Mouse (Mus musculus) hindbrain, embryonic 15.5 days (tissue): ENCODE results near the gene Vtcn1. TPM values are rescaled to one million over a fixed set of nuclear protein-coding genes. Genes with fewer than 3 reads are reported as not detected.

Source experiments
- ATAC-seq: fragments of 200-750 bp; cut with Nextera tagmentation; 2 replicates; pipeline ENCODE4 v1.8.0; 2017; ENCODE audit warnings: low read depth, moderate number of reproducible peaks, moderate TSS enrichment; ENCODE audit not compliant: low FRiP score
- H3K27ac ChIP-seq: fragments of 300-500 bp; sonication (generic); replicated peaks from 2 replicates; pipeline ENCODE4 v1.5.1; 2015; ENCODE audit warnings: mild to moderate bottlenecking, inconsistent platforms
- H3K27me3 ChIP-seq: fragments of 300-500 bp; sonication (generic); 2 replicates; pipeline ENCODE4 v1.6.1; 2015; ENCODE audit warnings: control low read depth, inconsistent platforms
- H3K36me3 ChIP-seq: fragments of 300-500 bp; sonication (generic); 2 replicates; pipeline ENCODE4 v1.6.1; 2015; ENCODE audit warnings: control low read depth, inconsistent platforms
- H3K4me1 ChIP-seq: fragments of 300-500 bp; sonication (generic); replicated peaks from 2 replicates; pipeline ENCODE4 v1.6.1; 2015; ENCODE audit warnings: control low read depth, inconsistent platforms
- H3K4me2 ChIP-seq: fragments of 300-500 bp; sonication (generic); 2 replicates; pipeline ENCODE4 v1.6.1; 2015; ENCODE audit warnings: moderate library complexity, mild to moderate bottlenecking, inconsistent platforms
- H3K4me3 ChIP-seq: fragments of 300-500 bp; sonication (generic); 2 replicates; pipeline ENCODE4 v1.5.1; 2015; ENCODE audit warnings: mild to moderate bottlenecking, inconsistent platforms
- H3K9ac ChIP-seq: fragments of 300-500 bp; sonication (generic); 2 replicates; pipeline ENCODE4 v1.6.1; 2015; ENCODE audit warnings: inconsistent platforms
- H3K9me3 ChIP-seq: fragments of 300-500 bp; sonication (generic); 2 replicates; pipeline ENCODE4 v1.6.1; 2016; ENCODE audit warnings: control low read depth, inconsistent platforms
- WGBS: fragments of 180-500 bp; shearing (Covaris S2); methylation state at CpG from one replicate; pipeline ENCODE4 v1.1.7; 2015; 5-methylcytosine and 5-hydroxymethylcytosine counted together
- polyA plus RNA-seq: library from polyadenylated mRNA; unstranded; fragments of >200 nt; fragmentation: Nextera tagmentation; extraction: Ambion mirVana; gene quantifications from 2 replicates; pipeline ENCODE4 v1.2.1, GENCODE M21; 2015

Vtcn1 gene
- not detected in 2 replicates for polyA plus RNA-seq

DNA sequence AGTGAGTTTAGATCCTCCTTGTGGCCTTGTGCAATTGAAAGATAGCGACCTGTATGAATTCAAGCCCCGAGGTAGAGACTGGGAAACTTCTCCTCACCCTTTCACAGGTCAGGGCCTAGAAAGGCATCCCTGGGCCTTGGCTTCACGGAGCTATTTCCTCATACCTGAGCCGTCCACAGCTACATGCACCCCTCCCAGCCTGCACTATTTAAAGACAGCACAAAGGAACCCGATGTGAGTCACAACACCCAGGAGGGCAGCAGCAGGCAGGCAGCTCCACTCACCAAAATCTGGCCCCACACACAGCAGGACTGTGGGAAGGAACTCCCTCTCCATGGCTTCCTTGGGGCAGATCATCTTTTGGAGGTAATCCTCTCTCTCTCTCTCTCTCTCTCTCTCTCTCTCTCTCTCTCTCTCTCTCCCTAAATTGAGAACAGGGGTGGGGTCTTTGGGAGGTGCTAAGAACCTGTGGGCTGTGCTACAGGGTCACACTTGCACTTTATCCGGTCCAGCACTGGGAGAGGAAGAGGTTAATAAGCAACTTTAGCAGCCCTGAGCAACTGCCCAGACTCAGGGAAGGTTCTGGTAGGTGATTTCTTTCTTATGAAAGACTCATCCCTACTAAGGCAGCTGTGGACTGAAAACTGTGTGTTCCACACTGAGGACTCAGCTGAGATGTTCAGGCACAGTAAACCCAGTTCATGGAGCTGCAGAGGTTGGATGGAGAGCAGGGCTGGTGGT is at the start of gene Vtcn1:
Gene Vtcn1 (plus strand): TSS at position 235 of the 741 bp plus-strand sequence.
- no peaks in the 10 kb centered on the region for H3K9me3 ChIP-seq
- 59% methylated on average over 6 of the region's 6 CpGs for WGBS

DNA sequence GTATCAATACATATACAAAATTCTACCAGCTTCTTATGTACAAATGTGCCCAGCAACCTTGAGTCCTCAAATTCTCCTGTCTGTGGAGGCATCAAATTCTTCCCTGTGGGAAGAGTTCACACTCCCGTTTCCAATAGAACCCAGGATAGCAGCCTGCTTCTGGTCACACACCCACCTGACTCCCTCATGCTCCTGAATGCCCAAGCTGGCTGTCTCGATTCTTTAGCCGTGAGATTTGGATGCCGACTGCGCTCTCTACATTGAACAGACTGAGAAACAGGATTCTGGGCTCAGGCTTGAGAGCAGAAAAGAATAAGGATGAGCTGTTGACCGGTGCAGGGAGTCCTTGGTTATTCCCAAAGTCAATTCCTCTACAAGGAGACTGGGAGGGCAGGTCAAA is 48.3 kb upstream of the Vtcn1 start:
- ATAC-seq = no peak

More for the DNA sequence above, at the start of gene Vtcn1:
- no peak for ATAC-seq
- Histone ChIP-seq H3K4me1 (peaks cover 7% of the 10 kb centered on the region), H3K4me3 (no peak within 1 kb of the TSS), H3K9ac (no peak within 1 kb of the TSS), H3K27me3 (no peaks in the 10 kb centered on the region), H3K36me3 (no peaks in the 10 kb centered on the region), H3K27ac (no peak within 1 kb of the TSS), H3K4me2 (no peak within 1 kb of the TSS)

DNA sequence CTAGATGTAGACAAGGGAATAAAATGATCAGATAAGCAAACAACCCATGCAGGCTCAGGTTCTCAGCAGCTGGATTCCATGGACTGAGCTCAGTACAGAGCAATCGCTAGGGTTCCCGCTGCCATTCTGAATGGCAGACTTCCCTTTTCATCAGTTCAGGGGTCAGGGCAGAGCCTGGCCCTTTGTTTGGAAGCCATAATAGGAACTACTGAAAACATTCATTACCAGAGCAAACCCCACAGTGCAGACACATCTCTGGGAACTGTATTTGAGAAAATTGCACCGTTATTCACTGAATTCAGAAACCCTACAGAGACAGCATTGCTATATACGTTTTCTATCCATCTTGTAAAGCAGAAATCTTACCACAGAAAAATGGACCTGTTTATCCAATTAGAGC is 47.7 kb upstream of the Vtcn1 start:
- ATAC-seq = no peak
- H3K4me2 ChIP-seq = no peak overlapping the region

More for the DNA sequence above, 48.3 kb upstream of the Vtcn1 start:
- Histone ChIP-seq H3K27me3 (no peaks in the 10 kb centered on the region), H3K4me2 (no peak overlapping the region), H3K36me3 (no peaks in the 10 kb centered on the region), H3K9me3 (no peaks in the 10 kb centered on the region), H3K27ac (no peak overlapping the region), H3K9ac (no peak overlapping the region), H3K4me3 (no peak overlapping the region), H3K4me1 (no peaks in the 10 kb centered on the region)
- 84% methylated on average over 6 of the region's 6 CpGs for WGBS

DNA sequence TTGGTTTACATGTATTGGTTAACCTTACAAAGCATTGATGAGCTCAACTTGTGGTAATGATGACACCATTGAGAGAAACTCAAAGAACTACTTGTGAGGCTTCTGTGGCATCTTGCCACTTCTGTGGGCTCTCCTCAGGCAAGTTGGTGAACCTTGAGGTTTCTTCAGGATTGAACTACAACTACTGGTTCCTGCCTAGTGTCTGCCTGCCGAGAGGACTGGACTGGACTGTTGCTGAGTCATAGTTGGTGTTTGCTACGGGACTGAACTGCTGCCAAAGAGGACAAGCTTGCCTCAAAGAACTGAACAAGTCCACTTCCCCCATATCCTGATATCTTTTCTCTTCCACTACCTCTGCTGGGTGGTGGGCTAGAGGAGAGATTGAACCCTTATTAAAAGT is 39.2 kb upstream of the Vtcn1 start:
- Histone ChIP-seq H3K27ac (no peak overlapping the region), H3K27me3 (no peaks in the 10 kb centered on the region), H3K9ac (no peak overlapping the region), H3K4me1 (no peaks in the 10 kb centered on the region), H3K36me3 (no peaks in the 10 kb centered on the region), H3K4me3 (no peak overlapping the region), H3K9me3 (no peaks in the 10 kb centered on the region), H3K4me2 (no peak overlapping the region)
- 84% methylated on average over 2 of the region's 2 CpGs for whole genome bisulfite sequencing
- ATAC-seq = no peak

More for the DNA sequence above, 47.7 kb upstream of the Vtcn1 start:
- no peak overlapping the region for H3K27ac ChIP-seq
- H3K9me3 ChIP-seq = no peaks in the 10 kb centered on the region
- no peaks in the 10 kb centered on the region for H3K4me1 ChIP-seq
- WGBS = 15% methylated on average over 4 of the region's 4 CpGs
- no peaks in the 10 kb centered on the region for H3K27me3 ChIP-seq
- no peak overlapping the region for H3K9ac ChIP-seq
- H3K36me3 ChIP-seq = no peaks in the 10 kb centered on the region
- no peak overlapping the region for H3K4me3 ChIP-seq

DNA sequence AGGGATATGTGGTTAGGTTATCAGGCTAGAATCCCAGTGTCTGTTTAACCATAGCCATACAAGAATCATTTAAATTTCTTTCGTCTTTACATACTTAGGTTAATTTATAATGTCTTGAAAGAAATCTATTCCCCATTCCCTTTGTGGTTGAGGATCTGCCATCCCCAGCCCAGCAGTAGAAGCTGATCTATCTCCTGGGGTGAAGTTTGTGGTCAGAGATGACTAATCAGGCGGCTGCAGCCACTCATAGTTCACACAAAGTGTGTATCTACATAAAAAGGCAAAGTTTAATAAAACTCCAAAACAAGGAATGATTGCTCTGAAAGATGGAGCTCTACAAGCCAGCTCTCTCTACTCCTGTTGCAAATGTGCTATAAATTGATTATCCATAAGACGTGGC is 33.6 kb upstream of the Vtcn1 start:
- Histone ChIP-seq H3K27ac (no peak overlapping the region), H3K27me3 (no peaks in the 10 kb centered on the region), H3K4me1 (no peaks in the 10 kb centered on the region), H3K4me3 (no peak overlapping the region), H3K36me3 (no peaks in the 10 kb centered on the region), H3K9ac (no peak overlapping the region), H3K4me2 (no peak overlapping the region), H3K9me3 (no peaks in the 10 kb centered on the region)
- ATAC-seq = no peak
- 86% methylated on average over 3 of the region's 3 CpGs for WGBS

DNA sequence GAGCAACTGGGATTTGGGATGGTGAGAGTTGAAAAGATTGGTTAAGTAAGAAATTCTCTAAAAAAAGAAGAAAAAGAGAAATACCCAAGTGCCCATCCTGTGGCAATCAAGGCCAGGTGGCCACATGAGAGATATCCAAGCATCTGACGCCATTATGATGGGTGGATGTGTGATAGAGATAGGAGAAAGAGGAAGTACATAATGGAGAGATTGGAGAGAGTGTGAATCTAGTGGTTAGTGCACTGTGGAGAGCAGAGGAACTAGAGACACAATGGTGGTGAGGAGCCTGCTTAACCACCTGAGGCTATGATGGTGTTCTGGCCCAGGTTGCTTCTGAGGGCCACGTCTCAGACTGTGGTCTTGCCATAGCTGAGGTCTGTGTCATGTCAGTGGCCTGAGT is 31.9 kb upstream of the Vtcn1 start:
- ATAC-seq = no peak
- no peaks in the 10 kb centered on the region for H3K27me3 ChIP-seq
- H3K27ac ChIP-seq = no peak overlapping the region
- H3K4me1 ChIP-seq = no peaks in the 10 kb centered on the region
- H3K9me3 ChIP-seq = no peaks in the 10 kb centered on the region
- no peak overlapping the region for H3K4me2 ChIP-seq
- H3K36me3 ChIP-seq = no peaks in the 10 kb centered on the region
- 87% methylated on average over 2 of the region's 2 CpGs for WGBS
- no peak overlapping the region for H3K4me3 ChIP-seq
- H3K9ac ChIP-seq = no peak overlapping the region

DNA sequence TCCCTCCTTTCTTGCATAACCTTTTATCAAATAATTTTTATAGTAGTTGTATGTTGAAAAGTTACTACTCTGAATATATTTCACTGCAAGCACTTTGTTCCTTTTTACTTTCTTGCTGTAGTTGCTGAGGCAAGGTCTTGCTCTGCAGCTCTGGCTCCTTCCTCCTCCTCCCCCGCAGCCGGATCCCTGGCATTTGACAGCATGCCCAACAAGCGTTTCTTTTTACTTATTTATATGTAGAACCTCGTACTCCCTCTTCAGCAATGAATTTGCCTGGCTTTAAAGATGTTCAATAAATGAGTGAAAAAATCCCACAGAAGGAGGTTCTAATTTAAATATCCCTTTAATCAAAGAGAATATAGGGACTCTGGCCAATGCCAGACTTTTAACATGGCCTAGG is 28.7 kb upstream of the Vtcn1 start:
- no peaks in the 10 kb centered on the region for H3K27me3 ChIP-seq
- no peaks in the 10 kb centered on the region for H3K4me1 ChIP-seq
- no peak overlapping the region for H3K4me2 ChIP-seq
- no peaks in the 10 kb centered on the region for H3K36me3 ChIP-seq
- H3K27ac ChIP-seq = no peak overlapping the region
- WGBS = 67% methylated on average over 4 of the region's 4 CpGs
- no peak overlapping the region for H3K4me3 ChIP-seq
- H3K9ac ChIP-seq = no peak overlapping the region
- H3K9me3 ChIP-seq = no peaks in the 10 kb centered on the region
- ATAC-seq = no peak

DNA sequence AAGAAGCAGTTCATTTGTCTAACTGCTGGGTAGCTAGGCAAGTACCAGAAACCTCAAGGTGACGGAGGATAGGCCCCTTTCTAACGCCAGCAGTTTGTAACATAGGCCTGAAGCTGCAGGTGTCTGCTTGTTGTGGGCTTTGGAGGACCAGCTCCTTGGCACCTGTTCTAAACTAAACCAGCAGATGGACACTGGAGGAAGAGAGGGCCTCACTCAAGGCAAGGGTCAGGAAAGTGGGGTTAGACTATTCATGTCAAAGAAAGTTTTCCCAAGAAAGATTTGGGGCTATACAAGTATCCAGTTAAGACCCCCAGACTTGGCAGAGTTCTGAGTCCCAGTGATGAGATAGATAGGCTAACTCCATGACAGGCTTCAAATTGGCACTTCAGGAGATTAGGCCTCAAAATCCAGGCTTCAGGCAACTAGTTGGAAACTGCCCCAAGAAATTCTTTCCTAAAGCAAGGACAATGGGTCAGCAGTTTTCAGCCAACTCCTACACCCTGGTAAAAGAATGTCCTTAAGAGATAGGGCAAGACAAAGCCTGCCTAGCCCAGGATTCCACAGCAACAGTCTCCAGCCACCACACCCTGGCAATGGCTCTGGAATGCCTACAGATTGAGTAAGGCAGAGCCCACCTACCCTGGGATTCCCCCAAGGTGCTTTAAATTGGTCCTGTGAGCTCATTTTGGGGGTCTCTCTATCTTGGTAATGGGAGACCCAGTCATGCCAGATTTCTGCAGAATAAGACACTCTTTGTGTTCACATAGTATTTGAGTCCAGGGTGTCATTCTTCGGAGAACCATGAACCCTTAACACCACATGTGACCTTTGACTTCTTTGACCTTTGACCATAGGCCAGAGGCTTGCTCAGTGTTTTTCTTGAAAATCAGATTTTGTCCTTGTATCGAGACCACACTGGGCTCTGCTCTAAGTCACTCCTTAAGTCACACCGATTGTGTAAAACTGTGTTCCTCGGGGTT is 27.8 kb upstream of the Vtcn1 start:
- ATAC-seq = no peak
- Histone ChIP-seq H3K9me3 (no peaks in the 10 kb centered on the region), H3K27me3 (no peaks in the 10 kb centered on the region), H3K36me3 (no peaks in the 10 kb centered on the region), H3K4me1 (no peaks in the 10 kb centered on the region), H3K4me2 (no peak overlapping the region), H3K4me3 (no peak overlapping the region), H3K9ac (no peak overlapping the region), H3K27ac (no peak overlapping the region)
- WGBS = 77% methylated on average over 6 of the region's 6 CpGs

DNA sequence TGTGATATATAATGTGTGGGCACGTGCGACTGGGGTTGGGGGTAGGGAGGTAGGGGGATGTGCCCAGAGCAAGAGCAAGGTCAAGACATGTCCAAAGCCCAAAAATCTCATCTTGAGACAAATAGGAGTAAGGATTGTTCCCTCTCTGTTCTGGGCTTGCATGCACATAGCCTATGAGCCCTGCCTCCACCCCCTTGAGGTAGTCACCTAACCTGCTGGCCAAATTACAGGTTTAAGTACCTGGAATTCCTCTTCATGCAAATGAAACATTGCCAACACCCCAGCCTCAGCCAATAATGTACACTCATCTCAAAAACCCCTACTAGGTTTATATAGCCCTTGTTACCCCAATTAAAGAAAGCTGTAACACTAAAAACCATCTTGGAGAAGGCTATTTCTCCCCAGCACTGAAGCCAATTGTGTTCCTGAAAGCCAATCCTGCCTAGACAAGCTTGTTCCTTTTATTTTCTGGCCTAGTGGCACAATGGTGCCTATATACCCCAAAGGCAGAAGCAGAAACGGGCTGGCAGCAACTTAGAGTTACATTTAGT is 26.3 kb upstream of the Vtcn1 start:
- Histone ChIP-seq H3K4me2 (no peak overlapping the region), H3K36me3 (no peaks in the 10 kb centered on the region), H3K9me3 (no peaks in the 10 kb centered on the region), H3K4me1 (no peaks in the 10 kb centered on the region), H3K27me3 (no peaks in the 10 kb centered on the region), H3K9ac (no peak overlapping the region), H3K27ac (no peak overlapping the region), H3K4me3 (no peak overlapping the region)
- 90% methylated on average over 3 of the region's 3 CpGs for WGBS
- ATAC-seq = no peak

DNA sequence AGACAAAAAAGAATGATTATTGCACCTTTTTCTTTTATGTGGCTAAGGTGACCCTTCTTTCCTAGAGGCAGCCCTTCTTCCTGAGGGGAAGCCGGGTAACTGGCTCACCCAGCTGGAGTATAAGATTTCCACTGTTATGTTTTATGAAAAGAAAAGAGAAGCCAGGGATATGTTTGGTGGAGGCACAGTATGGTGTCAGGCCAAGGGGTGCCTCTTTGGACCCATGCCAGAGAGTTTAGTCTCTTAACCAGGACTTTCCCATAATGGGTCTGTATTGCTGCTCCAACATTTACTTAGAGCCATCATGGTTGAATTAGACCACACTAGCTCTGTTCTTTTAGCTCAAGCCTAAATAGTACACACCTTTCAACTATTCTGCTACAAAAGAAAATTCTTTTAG is 20.3 kb upstream of the Vtcn1 start:
- no peak overlapping the region for H3K4me2 ChIP-seq
- no peak overlapping the region for H3K4me3 ChIP-seq
- no peaks in the 10 kb centered on the region for H3K27me3 ChIP-seq
- no peak for ATAC-seq
- H3K36me3 ChIP-seq = no peaks in the 10 kb centered on the region
- H3K4me1 ChIP-seq = no peaks in the 10 kb centered on the region; the same call in 1 of the 2 replicates
- WGBS = 67% methylated on average over 1 of the region's 1 CpGs
- no peak overlapping the region for H3K9ac ChIP-seq
- H3K9me3 ChIP-seq = no peaks in the 10 kb centered on the region
- no peak overlapping the region for H3K27ac ChIP-seq

DNA sequence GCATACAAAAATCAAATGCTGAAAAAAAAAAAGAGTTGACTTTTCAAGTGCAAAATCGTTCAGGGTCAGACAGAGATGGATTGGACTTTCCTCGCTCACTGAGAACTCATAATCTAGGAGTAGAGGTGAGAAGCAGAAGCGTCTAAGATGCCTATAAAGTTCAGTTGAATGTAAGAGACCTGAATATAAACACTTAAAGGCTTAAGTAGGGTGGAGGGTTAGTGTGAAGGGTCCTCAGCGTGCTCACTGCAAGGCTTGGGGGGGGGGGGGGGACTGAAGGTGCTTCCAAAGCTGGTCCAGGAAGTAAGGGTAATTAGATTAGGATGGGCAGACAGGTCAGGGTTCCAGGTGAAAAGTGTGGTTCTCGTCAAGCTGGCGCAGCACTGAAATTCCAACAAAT is 19.3 kb upstream of the Vtcn1 start:
- no peaks in the 10 kb centered on the region for H3K36me3 ChIP-seq
- 57% methylated on average over 6 of the region's 6 CpGs for WGBS
- H3K4me1 ChIP-seq = no peaks in the 10 kb centered on the region; the same call in 1 of the 2 replicates
- no peaks in the 10 kb centered on the region for H3K9me3 ChIP-seq
- H3K27ac ChIP-seq = no peak overlapping the region
- H3K4me3 ChIP-seq = no peak overlapping the region
- no peak overlapping the region for H3K4me2 ChIP-seq
- ATAC-seq = no peak
- no peaks in the 10 kb centered on the region for H3K27me3 ChIP-seq
- no peak overlapping the region for H3K9ac ChIP-seq

DNA sequence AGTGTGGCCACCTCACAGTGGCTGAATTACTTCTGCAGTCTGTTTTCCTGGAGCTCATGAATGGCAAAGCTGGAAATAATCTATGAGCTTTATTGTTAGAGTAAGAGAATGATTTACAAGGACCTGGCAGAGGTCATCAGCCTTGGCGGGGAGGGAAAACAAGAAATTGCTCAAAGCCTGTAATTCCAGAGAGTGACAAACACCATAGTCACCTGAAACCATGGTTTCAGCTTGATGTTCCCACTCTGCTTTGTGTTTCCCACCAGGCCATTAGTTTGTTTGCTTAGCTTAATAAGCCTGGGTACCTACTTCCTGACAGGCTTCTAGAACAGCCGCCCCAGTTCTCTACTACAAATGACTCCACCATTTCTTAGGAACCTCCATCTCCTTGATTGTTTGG is 14.8 kb upstream of the Vtcn1 start:
- no peak for ATAC-seq
- WGBS = 66% methylated on average over 2 of the region's 2 CpGs
- Histone ChIP-seq H3K27me3 (no peaks in the 10 kb centered on the region), H3K9ac (no peak overlapping the region), H3K4me2 (no peak overlapping the region), H3K36me3 (no peaks in the 10 kb centered on the region), H3K4me1 (no peaks in the 10 kb centered on the region), H3K4me3 (no peak overlapping the region), H3K27ac (no peak overlapping the region), H3K9me3 (no peaks in the 10 kb centered on the region)
